Mouse (Mus musculus) gastrocnemius, postnatal 14 days (tissue): ENCODE measurements around the gene Fam13c. TPM values are rescaled to one million over a fixed set of nuclear protein-coding genes. Genes with fewer than 3 reads are reported as not detected.

Experiments used
- DNase-seq: peaks from one replicate; pipeline ENCODE4 v3.0.0; 2021; ENCODE audit warnings: mixed read lengths
- intact Hi-C: fragments of 180-260 bp; cut with DNase I; formaldehyde crosslinking; loops from one replicate; pipeline ENCODE4 v1.15.1; 2025; ENCODE audit warnings: low total_unique reads
- total RNA-seq, 2 experiments: library from RNA; stranded (reverse); gene quantifications; 2 replicates each; pipeline ENCODE4 v1.2.3; 2021

Gene Fam13c
- total RNA-seq, 2 experiments from 2014 or later = 5.3 to 6.0 TPM

DNA sequence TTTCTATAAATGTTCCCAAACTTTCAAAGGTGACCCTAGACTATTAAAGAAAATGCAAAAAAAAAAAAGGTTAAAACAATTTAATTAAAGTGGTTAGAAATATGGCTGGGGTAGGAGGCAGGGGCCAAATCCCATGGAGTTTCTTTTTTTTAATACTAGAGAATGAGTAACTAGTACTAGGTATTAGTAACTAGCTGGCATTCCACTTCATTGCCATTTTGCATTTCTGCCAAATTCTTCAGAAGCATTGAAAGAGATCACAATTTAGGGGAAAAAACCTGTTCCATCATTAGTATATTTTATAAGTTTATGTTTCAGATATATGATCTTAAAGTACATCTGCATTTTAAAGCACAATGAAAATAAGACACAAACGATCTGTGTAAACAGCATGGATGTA, 143.9 kb downstream of the Fam13c start:
- intact Hi-C loops = no loop called here
- no peak for DNase-seq

DNA sequence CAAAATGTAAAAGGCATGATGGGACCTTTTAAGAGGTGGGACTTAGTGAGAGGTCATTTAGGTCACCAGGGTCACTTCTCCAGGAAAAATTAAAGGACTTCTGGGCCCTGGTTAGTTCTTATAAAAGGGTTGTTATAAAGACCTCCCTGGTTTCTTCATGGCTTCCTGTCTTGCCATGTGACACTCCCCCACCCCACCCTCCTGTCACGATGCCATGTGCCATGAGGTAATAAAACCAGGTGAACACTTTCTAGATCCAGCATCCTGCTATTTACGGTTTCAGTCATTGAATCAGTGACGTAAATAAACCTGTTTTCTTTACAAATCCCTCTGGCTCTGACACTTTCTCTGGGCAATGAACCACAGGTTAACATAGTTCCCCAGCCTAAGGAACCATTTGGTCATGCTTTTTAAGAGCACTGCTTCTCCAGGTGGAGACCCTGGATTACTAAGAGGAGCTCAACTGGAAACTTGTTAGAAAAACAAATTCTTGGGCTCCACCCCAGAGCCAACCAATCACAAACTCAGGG, 146.7 kb downstream of the Fam13c start:
- no peak for DNase-seq
- intact Hi-C loops = no loop called here

DNA sequence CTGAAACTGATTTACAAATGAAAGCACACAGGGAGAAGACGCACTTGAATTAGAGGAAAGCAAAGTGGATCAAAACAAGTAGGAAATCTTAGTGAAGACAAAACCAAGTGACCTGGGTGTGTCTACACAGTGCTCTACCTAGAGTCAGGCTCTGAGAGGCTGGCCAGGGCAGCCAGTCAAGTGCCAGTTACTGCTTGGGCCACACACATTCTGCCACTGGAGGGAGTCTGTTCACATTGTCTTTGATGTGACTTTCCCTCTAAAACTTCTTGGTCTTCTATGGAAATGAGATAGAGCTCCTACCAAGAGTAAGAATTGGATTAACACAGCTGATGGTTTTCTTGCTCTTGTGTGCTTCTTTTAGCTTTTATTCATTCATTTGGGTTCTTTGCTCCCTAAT, 153.7 kb downstream of the Fam13c start:
- DNase-seq = peak; percentile 6
- intact Hi-C loops = no loop called here

DNA sequence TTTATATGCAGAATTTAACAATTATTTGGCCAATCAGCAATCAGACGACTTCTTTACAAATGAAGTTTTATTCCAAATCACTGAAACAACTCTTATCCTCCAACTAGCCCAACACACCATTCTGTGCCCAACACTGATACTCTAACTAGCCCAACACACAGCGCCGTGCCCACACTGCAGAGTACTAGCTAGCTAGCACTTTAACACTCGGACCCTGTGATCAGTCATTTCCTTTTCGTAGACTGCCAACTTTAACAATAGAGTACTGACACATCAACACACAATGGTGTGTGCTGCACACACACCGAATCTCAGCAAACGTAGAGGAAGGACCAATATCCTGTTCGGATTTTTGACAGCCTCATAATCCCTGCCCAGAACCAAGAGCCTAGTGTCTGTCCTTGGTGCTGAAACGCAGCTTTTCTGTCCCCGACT, 157.8 kb downstream of the Fam13c start:
- peak; percentile 5 for DNase-seq
- intact Hi-C loops = no loop called here

DNA sequence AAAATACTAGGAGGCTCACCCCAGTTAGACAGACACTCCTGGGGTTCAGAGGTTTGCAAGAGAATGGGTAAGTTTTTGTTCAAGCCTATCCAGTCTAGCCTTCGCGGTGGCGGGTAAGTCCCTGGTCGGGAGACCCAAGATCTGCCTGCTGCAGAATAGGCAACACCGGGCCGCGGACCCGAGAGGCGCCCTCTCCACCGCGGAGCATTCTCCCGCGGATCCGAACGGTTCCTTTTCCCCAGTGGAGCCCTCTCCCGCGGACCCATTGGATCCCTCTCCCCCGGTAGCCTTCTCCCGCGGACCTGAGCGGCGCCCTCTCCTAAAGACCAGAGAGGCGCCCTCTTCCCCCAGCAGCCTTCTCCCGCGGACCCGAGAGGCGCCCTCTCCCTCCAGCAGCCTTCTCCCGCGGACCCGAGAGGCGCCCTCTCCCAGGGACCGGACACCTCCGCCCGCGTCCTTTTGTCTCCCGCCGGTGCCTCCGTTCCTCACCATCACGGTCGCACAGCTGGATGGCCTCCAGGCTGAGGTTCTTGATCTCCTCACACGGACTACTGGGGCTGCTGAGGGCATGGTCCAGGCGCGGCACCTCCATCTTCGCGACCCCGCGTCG, 158.3 kb downstream of the Fam13c start:
- intact Hi-C loops = no loop called here
- peak; percentile 5 for DNase-seq

GRCm38 (mm10) chr10:70599126-70599924, 159.0 kb downstream of the Fam13c start:
- intact Hi-C loops = no loop called here
- peak; percentile 7 for DNase-seq

DNA sequence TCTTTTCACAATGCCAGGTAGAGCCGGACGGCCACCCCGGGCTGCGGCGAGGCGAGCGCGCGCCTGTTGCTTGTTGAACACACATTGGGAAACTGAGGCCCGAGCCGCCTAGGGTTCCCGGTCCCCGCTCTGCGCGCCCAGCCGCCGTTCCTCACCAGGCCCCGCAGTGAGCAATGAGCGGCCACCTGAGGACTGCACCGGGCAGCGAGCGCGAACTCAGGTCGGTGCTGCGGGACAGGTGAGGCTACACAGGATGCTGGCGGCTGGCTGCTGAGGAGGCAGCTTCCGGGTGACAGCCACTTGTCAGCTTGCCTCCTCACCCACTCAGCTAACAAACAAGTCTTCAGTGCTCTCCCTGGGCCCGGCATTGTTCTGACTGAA, 159.6 kb downstream of the Fam13c start:
- intact Hi-C loops = no loop called here
- DNase-seq = peak; percentile 3

Other genes with a start within 250 kb of the Fam13c start
- 100 to 1,000 TPM in 1 of 2 experiments, 10 to 100 TPM in 1; 97.0 to 105 TPM for gene Mrln, start 235.8 kb upstream of the Fam13c start, total RNA-seq
- 1 to 10 TPM; 5.9 to 6.0 TPM for gene Slc16a9, start 195.4 kb upstream of the Fam13c start, total RNA-seq
- under 1 TPM; 0.10 to 0.27 TPM for gene Phyhipl, start 215.5 kb downstream of the Fam13c start, total RNA-seq